Mouse (Mus musculus) spleen, adult 2 months (tissue): ENCODE results near the gene Nlrc5.

Source experiments
- CTCF ChIP-seq: fragments of 200-500 bp; IDR thresholded peaks from 2 replicates; pipeline ENCODE4 v1.5.1; 2011; ENCODE audit warnings: mild to moderate bottlenecking, inconsistent platforms; ENCODE audit not compliant: insufficient read depth, insufficient read length, insufficient replicate concordance; ENCODE audit errors: extremely low read depth
- POLR2A ChIP-seq: fragments of 200-500 bp; IDR thresholded peaks from 2 replicates; pipeline ENCODE4 v1.6.1; 2011; ENCODE audit warnings: low read depth, low read length, inconsistent platforms

DNA sequence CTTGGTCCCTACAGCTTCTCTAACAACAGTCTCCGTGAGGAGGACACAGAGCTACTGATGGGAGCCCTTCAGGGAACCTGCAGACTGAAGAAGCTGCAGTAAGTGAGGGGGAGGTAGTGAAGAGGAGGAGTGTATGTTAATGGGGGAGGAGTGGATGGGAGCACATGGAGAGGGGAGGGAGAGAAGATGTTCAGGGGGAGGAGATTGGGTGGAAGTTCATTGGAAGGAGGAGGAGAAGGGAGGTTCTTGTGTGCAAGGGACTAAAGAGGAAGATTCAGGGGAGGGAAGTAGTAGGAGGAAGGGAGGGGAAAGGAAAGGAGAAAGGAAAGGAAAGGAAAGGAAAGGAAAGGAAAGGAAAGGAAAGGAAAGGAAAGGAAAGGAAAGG lies 82.0 kb downstream of the Nlrc5 start:
- TF ChIP-seq CTCF (no peak), POLR2A (no peak)
